Mouse (Mus musculus): ENCODE measurements around the gene Slc4a2.
A peak's percentile ranks its signal among the peaks of the same experiment; 100 is the strongest.

The Slc4a2 gene

GRCm38 (mm10) chr5:24470600-24470999 lies 47.0 kb downstream of the Slc4a2 start:
- DNase-seq: peak; percentile 96

GRCm38 (mm10) chr5:24472884-24473619 lies 49.4 kb downstream of the Slc4a2 start:
- no peak for DNase-seq

- no peak for DNase-seq
Observed at GRCm38 (mm10) chr5:24474025-24474722, 50.5 kb downstream of the Slc4a2 start.

GRCm38 (mm10) chr5:24474723-24475261 lies 51.2 kb downstream of the Slc4a2 start:
- DNase-seq: peak; percentile 93

GRCm38 (mm10) chr5:24475476-24476241 lies 52.0 kb downstream of the Slc4a2 start:
- peak; percentile 95 for DNase-seq

- DNase-seq: no peak
Observed at GRCm38 (mm10) chr5:24477909-24478308, 54.3 kb downstream of the Slc4a2 start.

- DNase-seq: no peak
Observed at GRCm38 (mm10) chr5:24481647-24482046, 58.0 kb downstream of the Slc4a2 start.

- no peak for DNase-seq
Observed at GRCm38 (mm10) chr5:24482247-24483079, 58.8 kb downstream of the Slc4a2 start.

GRCm38 (mm10) chr5:24483326-24483725 lies 59.7 kb downstream of the Slc4a2 start:
- DNase-seq: peak; percentile 93

GRCm38 (mm10) chr5:24484963-24485362 lies 61.3 kb downstream of the Slc4a2 start:
- no peak for DNase-seq

- peak; percentile 98 for DNase-seq
Observed at GRCm38 (mm10) chr5:24486097-24486496, 62.5 kb downstream of the Slc4a2 start.

- no peak for DNase-seq
Observed at GRCm38 (mm10) chr5:24486738-24487137, 63.1 kb downstream of the Slc4a2 start.

- no peak for DNase-seq
Observed at GRCm38 (mm10) chr5:24490413-24490920, 66.8 kb downstream of the Slc4a2 start.

Data from heart, adult 11 months (tissue).